Mouse (Mus musculus) cerebellum, adult 8-10 months (tissue): Measurements from ENCODE around the gene Tmem102.

ENCODE experiments used
- DNase-seq: peaks from one replicate; pipeline ENCODE4 v3.0.0; 2022

Gene Tmem102

GRCm38 (mm10) chr11:69818365-69818764, 12.9 kb upstream of the Tmem102 start, which contains the start of gene Spem2:
TSS of gene Spem2 (minus strand) at chr11:69818465.
- DNase-seq = no peak

- DNase-seq = no peak
These were observed 11.1 kb upstream of the Tmem102 start for GRCm38 (mm10) chr11:69816520-69816919.

- DNase-seq = no peak
These were observed 9.7 kb upstream of the Tmem102 start, which contains the start of gene Gm39566 for GRCm38 (mm10) chr11:69815155-69815554. TSS of gene Gm39566 (minus strand) at chr11:69815298.

GRCm38 (mm10) chr11:69810280-69810679, 4.9 kb upstream of the Tmem102 start:
- no peak for DNase-seq

DNA sequence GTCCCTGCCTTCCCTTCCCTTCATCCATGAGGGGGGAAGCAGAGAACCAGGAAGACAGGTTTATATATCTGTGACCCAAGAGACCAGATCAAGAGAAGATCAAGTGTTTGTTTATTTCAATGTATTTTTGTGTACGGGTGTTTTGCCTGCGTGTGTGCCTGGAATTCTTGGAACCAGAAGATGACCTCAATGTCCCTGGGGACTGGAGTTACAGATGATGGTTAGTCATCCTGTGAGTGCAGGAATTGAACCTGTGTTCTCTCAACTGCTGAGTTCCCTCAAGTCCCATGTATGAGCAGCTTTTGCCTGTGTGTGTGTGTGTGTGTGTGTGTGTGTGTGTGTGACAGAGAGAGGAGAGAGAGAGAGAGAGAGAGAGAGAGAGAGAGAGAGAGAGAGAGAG, 2.2 kb upstream of the Tmem102 start:
- no peak for DNase-seq

- DNase-seq = no peak
These were observed 954 bp upstream of the Tmem102 start for GRCm38 (mm10) chr11:69806378-69806777.

DNA sequence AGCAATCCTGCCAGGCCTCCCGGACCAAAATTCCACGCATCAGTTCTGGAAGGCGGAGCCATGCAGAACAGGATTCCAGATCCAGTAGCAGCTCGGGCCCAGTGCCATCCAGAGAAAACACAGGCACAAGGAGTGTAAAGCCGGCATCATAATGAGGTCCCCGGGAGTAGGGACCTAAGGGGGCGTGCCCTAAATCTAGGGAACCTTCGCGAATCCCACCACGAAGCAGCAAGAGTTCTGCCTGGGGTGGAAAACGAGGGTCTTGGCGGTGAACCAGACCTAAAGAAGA, 828 bp downstream of the Tmem102 start:
- no peak for DNase-seq

GRCm38 (mm10) chr11:69803786-69804651, 1.4 kb downstream of the Tmem102 start:
- DNase-seq = peak; percentile 44

DNA sequence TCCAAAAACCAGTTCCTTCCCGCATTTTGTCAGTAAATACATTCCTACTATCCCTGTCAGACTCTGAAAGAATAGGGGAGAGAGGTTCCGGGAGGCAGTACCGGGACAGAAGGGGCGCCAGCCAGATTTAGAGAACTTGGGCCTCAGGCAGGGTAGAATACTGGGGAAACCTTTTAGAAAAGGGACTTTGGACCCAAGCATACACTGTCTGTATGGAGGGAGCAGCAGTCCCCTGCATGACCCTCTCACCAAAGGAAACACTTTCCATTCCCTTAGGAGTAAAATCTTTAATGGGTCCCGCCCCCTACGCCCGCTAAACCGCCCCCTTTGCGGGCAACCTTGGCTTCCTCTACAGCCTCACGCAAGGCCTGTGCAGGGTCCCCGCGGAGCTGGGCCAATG, 2.1 kb downstream of the Tmem102 start:
- DNase-seq = no peak

- peak; percentile 48 for DNase-seq
These were observed 2.7 kb downstream of the Tmem102 start for GRCm38 (mm10) chr11:69802648-69803105.

- no peak for DNase-seq
These were observed 3.9 kb downstream of the Tmem102 start, which contains the start of gene Fgf11 for GRCm38 (mm10) chr11:69801379-69801977. TSS of gene Fgf11 (minus strand) at chr11:69801857.

DNA sequence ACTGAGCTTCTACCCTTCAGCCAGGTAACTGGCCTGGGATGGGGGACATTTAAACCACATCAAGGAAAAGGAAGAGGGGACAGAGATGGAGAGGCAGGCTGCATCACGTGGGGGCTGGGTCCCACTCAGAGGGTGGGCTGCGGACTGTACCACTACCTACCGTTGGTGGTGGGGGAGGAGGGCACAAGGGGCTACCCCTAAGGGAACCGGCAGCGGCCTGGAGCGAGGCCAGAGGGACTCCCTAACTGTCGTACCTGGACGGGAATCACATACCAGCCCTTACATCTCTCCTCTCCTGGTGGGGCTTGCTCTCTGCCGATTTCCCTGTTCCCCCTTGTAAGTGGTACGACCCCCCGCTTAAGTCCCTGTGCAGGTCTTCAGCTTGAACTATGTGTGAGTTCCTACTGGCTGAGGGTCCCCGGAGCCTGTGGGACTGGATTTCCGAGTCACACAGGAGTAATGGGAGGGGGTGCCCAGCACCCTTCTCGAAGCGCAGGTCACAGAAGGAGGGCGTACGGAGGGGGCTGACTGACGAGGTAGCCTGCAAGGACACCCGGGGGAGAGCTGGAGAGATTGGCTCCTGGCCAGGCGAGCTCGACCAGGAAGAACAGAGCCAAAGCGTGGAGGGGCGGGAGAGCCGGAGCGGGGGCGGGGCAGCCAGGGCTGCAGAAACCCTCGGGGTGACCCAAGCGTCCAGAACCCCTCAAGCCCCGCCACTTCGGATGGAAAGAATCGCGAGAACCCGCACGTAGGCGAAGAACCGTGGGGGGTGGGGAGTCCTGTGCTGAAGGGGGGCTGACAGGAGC, 4.8 kb downstream of the Tmem102 start:
- DNase-seq = no peak

- DNase-seq = no peak
These were observed 5.4 kb downstream of the Tmem102 start for GRCm38 (mm10) chr11:69800138-69800391.

DNA sequence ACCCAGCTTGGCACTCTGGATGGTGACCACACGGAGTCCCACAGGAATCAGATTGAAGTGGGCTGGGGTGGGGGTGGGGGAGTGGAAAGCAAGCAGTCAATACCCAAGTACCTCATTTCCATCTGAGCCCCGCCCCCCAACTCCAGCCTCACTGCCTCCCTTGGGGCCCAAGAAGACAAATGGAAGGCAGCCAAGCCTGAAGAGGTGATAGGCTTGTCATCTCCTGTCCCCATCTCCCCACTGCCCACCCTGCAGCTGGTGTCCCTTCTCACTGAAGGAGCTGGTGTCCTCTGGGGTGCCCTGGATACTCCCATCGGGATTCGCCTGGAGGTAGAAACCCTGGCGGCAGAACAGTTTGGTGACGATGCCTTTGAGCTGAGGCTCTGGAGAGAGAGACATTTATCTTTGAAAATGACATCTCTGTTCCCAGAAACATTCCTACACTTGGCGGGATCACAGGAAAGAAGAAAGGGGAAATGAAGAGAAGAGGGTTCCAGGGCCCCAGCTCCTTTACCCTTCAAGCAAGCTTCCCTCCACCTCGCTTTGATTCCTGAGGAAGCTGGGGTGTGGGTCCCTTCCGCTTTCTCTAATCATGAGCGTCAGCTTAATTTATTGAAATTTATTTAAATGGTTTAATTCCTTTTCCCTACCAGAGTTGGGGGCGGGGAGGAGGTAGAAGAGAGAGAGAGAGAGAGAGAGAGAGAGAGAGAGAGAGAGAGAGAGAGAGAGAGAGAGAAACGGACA, 5.9 kb downstream of the Tmem102 start:
- DNase-seq = no peak

GRCm38 (mm10) chr11:69797924-69798323, 7.5 kb downstream of the Tmem102 start:
- DNase-seq = no peak

GRCm38 (mm10) chr11:69795983-69796435, 9.4 kb downstream of the Tmem102 start:
- DNase-seq = no peak

- peak; percentile 84 for DNase-seq
These were observed 10.0 kb downstream of the Tmem102 start, which contains the start of gene Chrnb1 for GRCm38 (mm10) chr11:69795168-69795982. TSS of gene Chrnb1 (minus strand) at chr11:69795943.

GRCm38 (mm10) chr11:69793429-69793828, 12.0 kb downstream of the Tmem102 start:
- no peak for DNase-seq

DNA sequence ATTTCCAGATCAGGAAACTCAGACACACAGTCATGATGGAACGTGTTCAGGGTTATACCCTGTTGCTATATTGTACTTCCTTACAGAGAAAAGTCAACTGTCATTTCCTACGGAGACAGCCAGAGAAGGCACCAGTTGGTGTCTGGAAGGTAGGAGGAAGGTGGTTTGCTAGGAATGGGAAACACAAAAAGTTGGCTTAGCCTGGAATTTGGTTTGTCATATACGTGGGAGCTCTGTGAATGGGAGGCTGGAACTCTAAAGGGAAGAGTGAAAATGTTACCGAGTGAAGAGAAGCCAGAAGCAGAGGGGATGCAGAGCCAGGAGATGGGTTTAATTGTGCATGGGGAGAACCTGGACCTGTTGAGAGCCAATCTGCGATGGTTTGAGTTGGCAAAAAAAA, 14.0 kb downstream of the Tmem102 start:
- DNase-seq = no peak

DNA sequence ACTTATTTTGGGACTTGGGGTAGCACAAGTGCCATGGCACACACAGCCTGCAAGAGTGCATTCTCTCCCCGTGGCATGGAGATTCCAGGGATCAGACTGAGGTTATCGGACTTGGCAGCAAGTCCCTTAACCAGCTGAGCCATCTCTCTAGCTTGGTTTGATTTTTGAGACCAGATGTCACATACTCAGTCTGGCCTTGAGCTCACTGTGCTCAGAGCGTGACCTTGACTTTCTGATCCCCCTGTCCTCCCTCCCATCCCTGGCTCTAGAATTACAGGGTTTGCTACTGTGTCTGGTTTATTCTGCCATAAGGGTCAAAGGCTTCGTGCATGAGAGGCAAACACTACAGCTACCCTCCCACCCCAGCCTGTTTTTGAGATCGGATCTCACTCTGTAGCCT, 16.0 kb downstream of the Tmem102 start:
- no peak for DNase-seq

DNA sequence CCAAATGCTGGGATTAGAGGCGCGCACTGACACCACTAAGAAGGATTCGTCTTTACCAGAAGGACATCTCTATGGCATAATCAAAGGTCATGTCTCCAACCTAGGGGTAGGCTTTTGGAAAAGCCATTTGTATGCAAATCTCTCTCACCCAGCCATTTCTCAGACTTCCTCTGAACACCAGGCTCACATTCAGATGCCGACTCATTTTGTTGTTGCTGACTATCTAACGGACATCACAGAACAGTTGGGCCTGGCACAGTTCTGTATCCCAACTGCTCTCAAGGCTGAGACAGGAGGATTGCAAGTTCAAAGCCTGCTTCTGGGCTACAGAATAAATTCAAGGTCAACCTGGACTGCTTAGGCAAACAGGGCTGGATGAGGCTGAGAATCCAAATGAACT, 18.1 kb downstream of the Tmem102 start:
- DNase-seq = no peak

DNA sequence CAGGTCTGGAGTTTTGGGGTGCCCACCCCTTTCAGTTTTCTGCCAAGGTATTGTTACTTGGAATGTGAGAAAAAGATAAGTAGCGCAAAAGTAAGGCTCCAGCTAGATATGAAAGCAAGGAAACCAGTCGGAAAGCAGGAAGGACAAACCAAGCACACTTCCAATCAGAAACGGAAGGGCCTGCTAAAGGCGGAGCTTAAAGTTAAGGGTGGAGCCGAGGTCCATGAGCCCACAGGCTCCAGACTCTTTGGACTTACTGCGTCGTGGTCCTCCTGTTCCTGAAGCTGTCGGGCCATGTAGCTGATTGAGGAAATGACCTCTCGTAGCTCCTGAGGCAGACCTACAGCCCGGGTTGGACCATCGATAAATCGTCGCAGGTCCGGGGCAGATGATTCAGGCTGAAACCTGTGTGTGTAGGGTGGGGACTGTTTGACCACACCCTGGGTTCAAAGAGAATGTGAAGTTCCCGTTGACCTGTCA, 20.6 kb downstream of the Tmem102 start:
- DNase-seq = no peak
